Mouse (Mus musculus): ENCODE results near the gene Ppp1r17.

DNA sequence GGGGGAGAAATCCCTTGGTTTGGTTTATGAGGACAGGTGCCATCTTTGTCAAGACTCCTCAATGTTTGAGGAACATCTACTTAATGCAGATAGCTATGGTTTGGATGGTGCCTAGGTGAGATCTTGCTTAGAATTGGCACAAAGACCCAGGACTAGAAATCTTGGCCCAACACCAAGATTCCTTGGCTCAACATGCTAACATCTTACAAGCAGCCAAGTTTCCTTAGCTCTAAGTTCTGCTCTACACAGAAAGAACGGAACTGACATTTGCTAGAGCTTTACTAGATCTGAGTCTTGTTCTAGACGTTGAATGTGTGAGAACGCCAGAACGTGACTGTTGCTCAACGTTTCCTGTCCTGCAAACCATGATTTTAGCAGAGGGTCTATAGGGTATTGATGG, 10.7 kb downstream of the Ppp1r17 start:
- no peak for TF ChIP-seq CTCF (IDR thresholded peaks at IDR 0.05)
- no peak for TF ChIP-seq EP300 (IDR thresholded peaks at IDR 0.05)
